Mouse (Mus musculus) neural tube, embryonic 14.5 days (tissue): ENCODE measurements around the gene Rgs8. TPM values are rescaled to one million over a fixed set of nuclear protein-coding genes. Genes with fewer than 3 reads are reported as not detected.

Source experiments
- ATAC-seq: fragments of 200-750 bp; cut with Nextera tagmentation; 2 replicates; pipeline ENCODE4 v1.8.0; 2017; ENCODE audit warnings: low read depth, mild to moderate bottlenecking, moderate TSS enrichment, moderate library complexity
- H3K27ac ChIP-seq: fragments of 300-500 bp; sonication (generic); 2 replicates; pipeline ENCODE4 v1.5.1; 2014; ENCODE audit warnings: low read depth, mild to moderate bottlenecking, control low read depth, low read length, moderate library complexity, mixed read lengths
- H3K27me3 ChIP-seq: fragments of 300-500 bp; sonication (generic); 2 replicates; pipeline ENCODE4 v1.6.1; 2014; ENCODE audit warnings: low read length; ENCODE audit not compliant: control insufficient read depth, insufficient read depth
- H3K36me3 ChIP-seq: fragments of 300-500 bp; sonication (generic); 2 replicates; pipeline ENCODE4 v1.6.1; 2014; ENCODE audit warnings: low read length, mixed read lengths; ENCODE audit not compliant: control insufficient read depth, insufficient read depth
- H3K4me1 ChIP-seq: fragments of 300-500 bp; sonication (generic); 2 replicates; pipeline ENCODE4 v1.6.1; 2014; ENCODE audit warnings: low read length; ENCODE audit not compliant: control insufficient read depth, insufficient read depth
- H3K4me2 ChIP-seq: fragments of 300-500 bp; sonication (generic); 2 replicates; pipeline ENCODE4 v1.6.1; 2014; ENCODE audit warnings: mild to moderate bottlenecking, low read depth, low read length, control low read depth
- H3K4me3 ChIP-seq: fragments of 300-500 bp; sonication (generic); 2 replicates; pipeline ENCODE4 v1.5.1; 2014; ENCODE audit warnings: low read depth, low read length, control low read depth, mixed read lengths
- H3K9ac ChIP-seq: fragments of 300-500 bp; sonication (generic); replicated peaks from 2 replicates; pipeline ENCODE4 v1.6.1; 2014; ENCODE audit warnings: low read depth, mild to moderate bottlenecking, control low read depth, low read length, mixed read lengths
- H3K9me3 ChIP-seq: fragments of 300-500 bp; sonication (generic); 2 replicates; pipeline ENCODE4 v1.6.1; 2016; ENCODE audit warnings: low read length; ENCODE audit not compliant: control insufficient read depth
- WGBS: fragments of 180-500 bp; shearing (Covaris S2); extraction: QIAGEN DNeasy Blood & Tissue Kit; methylation state at CpG from one replicate; pipeline ENCODE4 v1.1.7; 2014; 5-methylcytosine and 5-hydroxymethylcytosine counted together
- polyA plus RNA-seq: library from polyadenylated mRNA; unstranded; fragments of >200 nt; fragmentation: Nextera tagmentation; extraction: Ambion mirVana; gene quantifications from 2 replicates; pipeline ENCODE4 v1.2.1, GENCODE M21; 2014

Gene Rgs8
- polyA plus RNA-seq, 1 experiment from 2014 or later = 12.1 TPM

DNA sequence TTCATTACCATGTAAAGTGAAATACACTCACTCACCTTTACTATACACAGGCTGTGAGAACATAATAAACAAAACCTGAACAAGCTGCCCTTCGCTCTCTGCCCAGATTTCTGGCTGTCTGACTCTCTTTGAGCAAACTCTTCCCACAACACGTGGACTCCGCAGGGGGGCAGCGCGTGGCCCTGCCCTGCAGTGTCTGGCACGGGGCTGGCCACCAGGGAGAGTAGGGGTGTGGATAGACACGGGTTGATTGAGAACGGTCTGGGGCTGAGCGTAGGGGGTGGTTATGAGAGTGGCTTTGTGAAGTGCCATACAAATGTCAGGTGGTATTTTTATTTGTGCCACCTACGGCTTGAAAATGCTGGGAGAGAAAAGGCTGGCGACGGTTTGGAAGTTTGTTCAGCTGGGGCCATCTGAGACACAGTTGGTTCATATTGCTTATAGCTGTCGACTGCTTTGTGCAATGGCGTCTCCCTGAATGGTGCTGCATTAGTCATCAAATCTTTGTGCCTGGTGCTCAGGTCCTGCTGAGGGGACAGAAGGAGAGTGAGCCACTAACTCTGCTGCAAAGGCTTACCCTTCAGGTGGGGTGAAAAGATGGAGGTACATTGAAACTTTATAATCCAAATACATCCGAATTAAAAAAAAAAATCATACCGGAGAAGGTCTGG is 44.9 kb downstream of the Rgs8 start:
- Histone ChIP-seq H3K4me2 (no peak overlapping the region), H3K9ac (no peak overlapping the region), H3K27ac (no peak overlapping the region), H3K27me3 (no peaks in the 10 kb centered on the region), H3K36me3 (0 out of 2 replicates have a peak, but pooled peaks cover 2% of the 10 kb centered on the region), H3K4me1 (0 out of 2 replicates have a peak, but pooled peaks cover 3% of the 10 kb centered on the region), H3K9me3 (no peaks in the 10 kb centered on the region), H3K4me3 (no peak overlapping the region)
- peak; percentile 47; the same call in 1 of the 2 replicates for ATAC-seq
- WGBS = 50% methylated on average over 16 of the region's 16 CpGs

DNA sequence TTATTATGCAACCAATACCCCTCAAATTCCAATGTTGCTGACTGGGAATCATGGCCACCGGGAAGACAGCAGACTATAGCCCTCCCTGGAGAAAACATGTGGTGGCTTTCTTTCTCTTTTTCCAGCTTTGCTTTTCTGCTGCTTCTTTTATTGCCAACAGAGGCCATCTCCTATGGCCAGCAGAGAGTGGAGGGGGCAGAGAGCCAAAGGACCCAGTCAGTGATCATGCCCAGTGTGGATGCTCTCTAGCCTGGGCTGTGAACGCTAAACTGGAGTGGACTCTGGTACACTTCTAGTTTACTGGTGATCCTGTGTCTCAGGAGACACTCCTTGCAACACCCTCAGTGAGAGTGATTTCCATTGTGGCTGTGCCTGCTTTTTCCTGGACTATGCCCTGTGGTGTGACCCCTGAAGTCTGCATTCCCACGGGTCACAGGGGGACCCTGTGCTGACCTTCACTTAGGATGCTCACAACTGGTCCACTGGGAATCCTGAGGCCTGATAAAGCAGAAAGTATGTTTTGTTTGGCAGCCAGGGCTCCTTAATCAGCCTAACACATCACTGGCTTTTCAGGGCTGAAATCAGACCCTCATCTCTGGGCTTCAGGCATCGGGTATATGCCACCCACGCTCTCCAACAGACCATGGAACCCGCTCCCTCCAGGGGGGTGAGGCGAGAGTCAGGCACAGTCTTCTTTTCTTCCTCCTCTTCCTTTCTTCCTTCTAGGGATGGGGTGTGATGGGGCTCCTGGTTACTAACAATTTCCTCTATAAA is 45.7 kb downstream of the Rgs8 start:
- whole genome bisulfite sequencing = 62% methylated on average over 7 of the region's 7 CpGs

DNA sequence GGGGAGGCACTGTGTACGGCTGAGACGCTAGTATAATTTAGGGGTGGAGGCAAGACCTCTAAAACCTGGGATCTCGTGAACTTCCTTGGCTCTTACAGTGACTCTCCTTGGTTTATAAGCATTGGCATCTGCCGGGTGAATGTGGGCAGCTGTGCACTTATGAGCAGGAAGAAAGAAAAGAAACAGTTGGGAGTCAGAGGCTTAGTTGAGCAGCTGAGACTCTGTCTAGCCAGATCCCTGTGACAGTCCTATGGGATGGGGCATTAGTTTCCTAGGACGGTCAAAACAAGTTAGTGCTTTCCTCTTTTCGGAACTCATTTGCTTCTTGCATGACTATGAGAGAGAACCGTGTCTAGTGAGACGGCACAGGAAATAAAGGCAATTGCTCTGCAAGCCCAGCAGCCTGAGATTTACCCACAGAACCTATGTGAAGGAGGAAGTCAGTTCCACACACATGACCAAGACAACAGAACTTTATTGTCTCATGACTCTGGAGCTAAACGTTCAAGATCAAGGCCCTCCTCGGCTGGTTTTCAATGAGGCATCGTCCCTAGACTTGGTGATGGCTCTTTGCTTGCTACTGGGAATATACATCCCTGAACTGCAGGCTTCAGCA is 47.7 kb downstream of the Rgs8 start:
- no peak for ATAC-seq
- H3K4me1 ChIP-seq = peaks cover 9% of the 10 kb centered on the region; the same call in 1 of the 2 replicates

More for the DNA sequence above, 45.7 kb downstream of the Rgs8 start:
- Histone ChIP-seq H3K36me3 (0 out of 2 replicates have a peak, but pooled peaks cover 2% of the 10 kb centered on the region), H3K27ac (no peak overlapping the region), H3K4me3 (no peak overlapping the region), H3K4me1 (peaks cover 4% of the 10 kb centered on the region; the same call in 1 of the 2 replicates), H3K9ac (no peak overlapping the region), H3K27me3 (no peaks in the 10 kb centered on the region), H3K9me3 (no peaks in the 10 kb centered on the region), H3K4me2 (no peak overlapping the region)
- no peak for ATAC-seq

DNA sequence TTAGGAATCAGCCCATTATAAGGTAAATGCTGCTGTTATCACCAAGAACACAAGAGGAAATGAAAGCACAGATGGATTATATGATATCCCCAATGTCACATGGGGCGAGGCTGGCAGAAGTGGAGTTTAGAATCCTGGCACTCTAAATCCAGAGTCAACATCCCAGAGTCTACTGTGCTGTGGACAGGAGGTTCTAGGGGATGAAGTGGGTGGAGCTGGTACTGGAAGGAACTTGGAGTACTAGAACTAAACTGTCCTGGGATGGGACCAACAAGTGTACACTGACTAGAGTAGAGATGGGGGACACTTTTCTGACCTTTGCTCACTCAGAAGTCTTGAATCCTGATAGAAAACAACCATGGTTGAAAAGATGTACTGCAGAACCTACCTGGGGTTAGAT is 48.6 kb downstream of the Rgs8 start:
- H3K9me3 ChIP-seq = no peaks in the 10 kb centered on the region
- no peak overlapping the region for H3K27ac ChIP-seq
- H3K9ac ChIP-seq = no peak overlapping the region
- H3K4me1 ChIP-seq = peaks cover 9% of the 10 kb centered on the region; the same call in 1 of the 2 replicates
- H3K4me3 ChIP-seq = no peak overlapping the region
- H3K4me2 ChIP-seq = no peak overlapping the region
- no peaks in the 10 kb centered on the region for H3K27me3 ChIP-seq
- no peaks in the 10 kb centered on the region for H3K36me3 ChIP-seq
- ATAC-seq = no peak
- WGBS = 92% methylated on average over 1 of the region's 1 CpGs

More for the DNA sequence above, 47.7 kb downstream of the Rgs8 start:
- H3K36me3 ChIP-seq = no peaks in the 10 kb centered on the region
- no peak overlapping the region for H3K4me3 ChIP-seq
- 81% methylated on average over 11 of the region's 11 CpGs for WGBS
- no peaks in the 10 kb centered on the region for H3K27me3 ChIP-seq
- no peak overlapping the region for H3K9ac ChIP-seq
- H3K9me3 ChIP-seq = no peaks in the 10 kb centered on the region
- no peak overlapping the region for H3K27ac ChIP-seq
- no peak overlapping the region for H3K4me2 ChIP-seq

DNA sequence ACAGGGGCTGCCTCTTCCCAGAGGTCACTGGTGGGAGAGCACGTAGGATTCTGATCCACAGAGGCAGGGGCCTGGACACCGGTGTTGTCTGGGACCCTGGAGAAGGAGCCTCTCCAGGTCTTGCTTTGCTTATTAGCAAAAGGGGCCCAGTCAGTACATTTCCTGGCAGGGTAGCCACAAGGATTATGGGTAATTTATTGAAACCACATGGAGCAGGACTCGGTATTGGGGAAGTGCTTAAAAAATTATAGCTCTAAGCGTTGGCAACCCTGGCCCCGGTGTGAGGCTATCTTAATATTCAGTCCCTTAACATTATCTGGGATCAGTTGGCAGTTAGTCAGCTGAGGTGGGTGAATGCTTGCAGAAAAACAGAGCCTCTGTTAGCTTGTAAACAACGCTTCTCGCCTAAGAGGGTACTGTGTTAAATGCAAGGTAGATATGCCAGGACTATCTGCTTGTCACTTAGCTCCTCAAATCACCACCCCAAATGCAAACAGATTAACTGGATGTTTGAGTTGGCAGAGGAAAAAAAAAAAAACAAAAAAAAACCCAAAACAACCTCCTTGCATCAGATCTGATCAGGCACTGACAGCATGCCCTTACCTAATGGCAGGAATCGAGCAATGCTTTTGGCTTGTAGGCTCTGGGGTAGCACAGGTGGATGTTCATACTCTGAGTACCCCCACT is 49.5 kb downstream of the Rgs8 start:
- WGBS = 78% methylated on average over 8 of the region's 8 CpGs

DNA sequence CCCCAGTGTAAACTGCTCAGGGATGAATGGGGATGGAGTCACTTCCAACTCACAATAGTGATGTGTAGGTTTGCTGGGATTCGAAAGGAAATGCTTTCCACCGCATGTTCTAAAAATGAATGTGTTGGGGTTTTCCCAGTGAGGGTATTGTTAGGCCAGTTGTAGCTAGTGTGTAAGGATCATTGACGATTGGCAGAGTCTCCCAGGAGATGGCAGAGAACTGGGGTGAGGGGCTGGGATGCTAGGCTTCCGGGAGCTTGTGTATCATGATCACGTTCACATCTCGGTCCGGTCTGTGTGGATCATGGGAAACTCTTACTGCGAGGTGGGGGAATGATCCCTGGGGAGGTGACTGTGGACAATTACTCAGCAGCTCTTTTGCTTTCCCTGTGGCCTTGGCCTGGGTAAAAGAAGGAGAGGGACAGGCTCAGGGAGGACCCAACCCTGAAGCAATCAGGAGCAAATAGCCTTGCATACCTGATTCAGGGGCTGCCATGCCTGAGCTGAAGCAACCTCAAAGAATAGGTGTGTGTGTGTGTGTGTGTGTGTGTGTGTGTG is 50.1 kb downstream of the Rgs8 start:
- Histone ChIP-seq H3K27me3 (no peaks in the 10 kb centered on the region), H3K36me3 (no peaks in the 10 kb centered on the region), H3K4me2 (no peak overlapping the region), H3K9me3 (no peaks in the 10 kb centered on the region), H3K27ac (no peak overlapping the region), H3K4me1 (peaks cover 6% of the 10 kb centered on the region; the same call in 1 of the 2 replicates), H3K4me3 (no peak overlapping the region), H3K9ac (no peak overlapping the region)
- WGBS = 41% methylated on average over 8 of the region's 8 CpGs
- ATAC-seq = 0 out of 2 replicates have a peak, but pooled peaks have one; percentile 22

More for the DNA sequence above, 49.5 kb downstream of the Rgs8 start:
- H3K36me3 ChIP-seq = no peaks in the 10 kb centered on the region
- no peak overlapping the region for H3K4me2 ChIP-seq
- no peak for ATAC-seq
- no peaks in the 10 kb centered on the region for H3K27me3 ChIP-seq
- peaks cover 9% of the 10 kb centered on the region; the same call in 1 of the 2 replicates for H3K4me1 ChIP-seq
- H3K9me3 ChIP-seq = no peaks in the 10 kb centered on the region
- H3K27ac ChIP-seq = no peak overlapping the region
- H3K4me3 ChIP-seq = no peak overlapping the region
- no peak overlapping the region for H3K9ac ChIP-seq

DNA sequence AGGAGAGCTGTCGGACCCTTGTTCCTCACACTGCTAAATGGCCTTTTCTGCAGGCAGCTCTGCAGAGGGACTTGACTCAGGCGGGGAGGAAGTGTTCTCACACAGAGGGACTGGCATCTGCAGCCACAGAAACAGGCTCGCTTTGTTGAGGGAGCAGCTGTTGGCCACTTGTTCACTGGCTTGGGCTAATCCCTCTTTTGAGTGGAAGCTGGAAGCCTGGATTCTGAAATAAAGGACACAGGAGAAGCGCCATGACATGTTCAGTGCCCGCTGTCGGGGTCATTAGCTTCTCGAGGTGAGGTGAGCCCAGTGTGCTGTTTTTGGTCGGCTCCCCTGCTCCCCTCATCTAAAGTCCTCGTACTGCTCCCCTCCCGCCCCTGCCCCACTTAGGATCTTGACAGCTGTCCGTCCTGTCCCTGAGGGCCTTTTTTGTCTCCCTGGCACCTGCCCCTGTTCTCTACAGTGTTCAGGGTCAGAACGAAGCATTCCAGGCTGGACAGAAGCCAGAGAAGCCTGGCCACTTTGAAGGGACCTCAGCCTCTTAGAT is 50.7 kb downstream of the Rgs8 start:
- peak; percentile 66 for ATAC-seq
- Histone ChIP-seq H3K9me3 (no peaks in the 10 kb centered on the region), H3K27ac (no peak overlapping the region), H3K4me2 (peak overlapping the region; percentile 6; the same call in 1 of the 2 replicates), H3K27me3 (no peaks in the 10 kb centered on the region), H3K4me1 (peaks cover 6% of the 10 kb centered on the region; the same call in 1 of the 2 replicates), H3K4me3 (no peak overlapping the region), H3K36me3 (no peaks in the 10 kb centered on the region), H3K9ac (no peak overlapping the region)
- WGBS = 6% methylated on average over 12 of the region's 12 CpGs

DNA sequence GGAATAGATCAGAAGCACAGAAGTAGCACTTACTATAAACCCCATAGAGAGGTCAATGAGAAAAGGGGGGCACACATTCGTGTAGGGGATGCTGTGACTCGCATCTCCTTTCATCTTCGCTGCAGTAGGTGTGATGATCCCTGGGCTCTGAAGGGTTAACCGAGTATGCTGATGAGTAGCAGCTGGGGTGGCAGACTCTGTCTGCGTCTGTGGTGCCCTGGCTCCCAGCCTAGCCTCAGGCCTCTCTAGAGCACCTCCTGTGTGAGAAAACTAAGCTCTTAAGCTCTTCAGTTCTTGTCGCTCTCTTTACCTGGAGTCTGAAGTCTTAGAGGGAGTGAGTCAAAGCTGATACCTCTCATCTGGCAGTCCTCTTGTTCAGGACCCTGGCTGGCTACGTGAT is 51.3 kb downstream of the Rgs8 start:
- Histone ChIP-seq H3K27me3 (no peaks in the 10 kb centered on the region), H3K27ac (no peak overlapping the region), H3K36me3 (no peaks in the 10 kb centered on the region), H3K4me1 (peaks cover 6% of the 10 kb centered on the region; the same call in 1 of the 2 replicates), H3K4me2 (no peak overlapping the region), H3K4me3 (no peak overlapping the region), H3K9me3 (no peaks in the 10 kb centered on the region), H3K9ac (no peak overlapping the region)
- ATAC-seq = peak; percentile 45; the same call in 1 of the 2 replicates
- 15% methylated on average over 7 of the region's 7 CpGs for WGBS
